Mouse (Mus musculus): ENCODE measurements around the gene Adgrf1. TPM values are rescaled to one million over a fixed set of nuclear protein-coding genes. Genes with fewer than 3 reads are reported as not detected.
A peak's percentile ranks its signal among the peaks of the same experiment; 100 is the strongest.

The Adgrf1 gene
- polyA plus RNA-seq, 1 experiment from 2014 or later, result not detected

DNA sequence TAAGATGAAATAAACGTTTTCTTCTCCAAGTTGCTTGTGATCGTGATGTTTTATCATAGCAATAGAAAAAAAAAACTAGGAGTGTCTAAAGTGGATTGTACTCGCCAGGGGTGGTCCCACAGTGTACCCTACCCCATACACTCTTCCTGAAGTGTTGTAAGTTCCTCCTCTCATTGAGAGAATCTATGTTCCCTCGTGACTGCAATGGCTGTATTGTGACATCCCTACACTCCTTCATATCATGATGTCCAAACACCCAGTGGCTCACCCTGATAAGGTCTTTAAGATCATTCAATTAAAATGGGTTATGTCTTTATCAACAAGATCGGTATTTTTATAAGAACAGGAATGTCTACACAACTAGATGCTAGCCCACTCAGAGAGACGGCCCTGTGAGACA is 24.8 kb upstream of the Adgrf1 start:
- Histone ChIP-seq H3K4me3 (ENCODE audit: low read length) (no peak overlapping the region), H3K9me3 (ENCODE audit: control insufficient read depth, low read length) (no peaks in the 10 kb centered on the region), H3K9ac (ENCODE audit: low read length) (no peak overlapping the region), H3K4me1 (replicated peaks; ENCODE audit: control insufficient read depth, insufficient read depth, low read length) (peaks cover 15% of the 10 kb centered on the region), H3K36me3 (ENCODE audit: control insufficient read depth, insufficient read depth, low read length) (no peaks in the 10 kb centered on the region), H3K27ac (ENCODE audit: low read length) (no peak overlapping the region), H3K4me2 (ENCODE audit: low read depth, low read length) (no peak overlapping the region), H3K27me3 (ENCODE audit: control insufficient read depth, insufficient read depth, low read depth, low read length) (no peaks in the 10 kb centered on the region)
- ATAC-seq (ENCODE audit: low read depth), result no peak
- 69% methylated on average over 6 of the region's 6 CpGs for WGBS

DNA sequence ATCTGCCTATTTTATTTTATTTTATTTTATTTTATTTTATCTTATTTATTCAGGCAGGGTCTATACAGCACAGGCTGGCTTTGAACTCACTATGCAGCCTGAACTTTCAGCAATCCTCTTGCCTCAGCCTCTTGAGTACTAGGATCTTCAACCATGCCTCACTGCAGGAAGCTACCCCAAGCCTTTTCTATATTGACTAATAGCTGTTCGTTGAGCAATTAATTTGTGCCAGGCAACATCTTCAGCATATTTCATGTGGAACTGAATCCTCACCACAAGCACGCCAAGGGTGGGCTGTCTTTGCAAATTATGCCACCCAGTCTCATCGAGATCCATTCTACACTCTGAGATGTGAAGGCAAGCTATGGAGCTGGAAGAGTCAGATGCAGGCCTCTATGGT is 22.9 kb upstream of the Adgrf1 start:
- no peaks in the 10 kb centered on the region for H3K36me3 ChIP-seq (ENCODE audit: control insufficient read depth, insufficient read depth, low read length)
- ATAC-seq (ENCODE audit: low read depth), result no peak
- H3K4me1 ChIP-seq (replicated peaks; ENCODE audit: control insufficient read depth, insufficient read depth, low read length), result peaks cover 14% of the 10 kb centered on the region
- 90% methylated on average over 3 of the region's 3 CpGs for WGBS
- no peak overlapping the region for H3K9ac ChIP-seq (ENCODE audit: low read length)
- H3K4me2 ChIP-seq (ENCODE audit: low read depth, low read length), result no peak overlapping the region
- H3K27me3 ChIP-seq (ENCODE audit: control insufficient read depth, insufficient read depth, low read depth, low read length), result no peaks in the 10 kb centered on the region
- H3K9me3 ChIP-seq (ENCODE audit: control insufficient read depth, low read length), result no peaks in the 10 kb centered on the region
- H3K4me3 ChIP-seq (ENCODE audit: low read length), result no peak overlapping the region
- no peak overlapping the region for H3K27ac ChIP-seq (ENCODE audit: low read length)

DNA sequence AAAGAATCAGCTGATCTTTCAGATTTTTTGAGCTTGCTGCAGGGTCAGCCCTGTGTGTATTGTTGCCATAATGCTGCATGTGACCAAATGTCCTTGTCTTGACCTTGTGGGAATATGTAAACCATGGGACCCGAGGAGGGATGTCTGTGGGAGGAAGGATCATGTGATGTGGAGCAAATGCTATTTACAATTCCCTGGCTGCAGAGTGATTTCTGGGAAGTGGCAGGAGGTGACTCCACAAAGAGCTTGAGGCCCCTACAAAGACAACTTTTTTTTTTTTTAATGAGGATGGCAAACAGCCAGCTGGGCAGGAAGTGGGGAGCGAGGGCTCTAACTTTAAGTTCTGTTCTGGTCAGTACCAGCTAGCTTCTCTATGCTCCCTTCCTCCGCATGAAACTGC is 20.5 kb upstream of the Adgrf1 start:
- ATAC-seq (ENCODE audit: low read depth), result peak; percentile 79
- WGBS, result 19% methylated on average over 3 of the region's 3 CpGs

DNA sequence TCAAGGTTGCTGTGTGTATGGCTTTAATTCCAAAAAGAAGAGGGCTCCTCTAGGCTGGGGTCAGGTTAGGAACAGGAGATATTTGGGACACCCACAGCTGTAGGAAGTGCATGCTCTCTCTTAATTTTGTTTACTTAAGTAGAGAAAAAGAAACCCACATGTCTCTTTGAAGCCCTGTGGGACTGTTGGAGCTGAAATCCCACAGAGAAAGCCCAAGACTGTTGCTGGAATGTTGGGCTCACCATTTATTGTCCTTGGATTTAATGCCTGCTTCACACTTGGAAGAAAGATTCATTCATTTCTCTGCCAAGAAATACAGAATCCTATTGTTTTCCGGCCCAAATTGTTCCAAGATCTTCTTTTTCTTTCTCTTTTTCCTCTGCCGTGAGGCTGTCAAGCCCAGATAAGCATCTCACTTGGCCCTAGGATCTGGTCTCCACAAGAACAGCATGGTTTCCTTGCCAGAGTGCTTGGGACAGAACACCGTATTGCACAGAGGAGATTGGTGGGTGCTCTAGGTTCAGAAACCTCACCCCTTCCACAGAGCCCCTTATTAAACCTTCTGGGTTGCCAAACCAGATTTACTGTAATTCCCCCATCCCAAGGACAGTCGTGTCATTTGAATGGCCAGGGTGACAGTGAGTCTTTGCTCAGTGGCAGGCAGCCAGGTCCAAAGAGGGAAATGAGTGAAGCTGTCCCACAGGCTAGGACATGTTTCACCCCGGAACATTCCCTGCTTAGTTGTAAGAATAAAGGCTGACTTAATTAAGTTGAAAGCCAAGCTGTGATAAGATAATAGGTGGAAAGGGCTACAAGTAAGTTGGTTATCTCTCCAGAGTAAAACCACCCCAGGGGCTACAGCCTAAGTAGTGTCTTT is 18.6 kb upstream of the Adgrf1 start:
- H3K4me2 ChIP-seq (ENCODE audit: low read depth, low read length), result no peak overlapping the region
- no peaks in the 10 kb centered on the region for H3K27me3 ChIP-seq (ENCODE audit: control insufficient read depth, insufficient read depth, low read depth, low read length)
- no peak overlapping the region for H3K9ac ChIP-seq (ENCODE audit: low read length)
- 34% methylated on average over 5 of the region's 5 CpGs for WGBS
- H3K4me3 ChIP-seq (ENCODE audit: low read length), result no peak overlapping the region
- 0 out of 2 replicates have a peak overlapping the region, but pooled peaks have one; percentile 5 for H3K27ac ChIP-seq (ENCODE audit: low read length)
- H3K36me3 ChIP-seq (ENCODE audit: control insufficient read depth, insufficient read depth, low read length), result no peaks in the 10 kb centered on the region
- ATAC-seq (ENCODE audit: low read depth), result no peak
- H3K9me3 ChIP-seq (ENCODE audit: control insufficient read depth, low read length), result no peaks in the 10 kb centered on the region
- H3K4me1 ChIP-seq (replicated peaks; ENCODE audit: control insufficient read depth, insufficient read depth, low read length), result peaks cover 14% of the 10 kb centered on the region

More for the DNA sequence above, 20.5 kb upstream of the Adgrf1 start:
- H3K27me3 ChIP-seq (ENCODE audit: control insufficient read depth, insufficient read depth, low read depth, low read length), result no peaks in the 10 kb centered on the region
- no peaks in the 10 kb centered on the region for H3K36me3 ChIP-seq (ENCODE audit: control insufficient read depth, insufficient read depth, low read length)
- H3K4me2 ChIP-seq (ENCODE audit: low read depth, low read length), result no peak overlapping the region
- no peak overlapping the region for H3K4me3 ChIP-seq (ENCODE audit: low read length)
- no peaks in the 10 kb centered on the region for H3K9me3 ChIP-seq (ENCODE audit: control insufficient read depth, low read length)
- H3K27ac ChIP-seq (ENCODE audit: low read length), result 0 out of 2 replicates have a peak overlapping the region, but pooled peaks have one; percentile 55
- H3K9ac ChIP-seq (ENCODE audit: low read length), result no peak overlapping the region
- H3K4me1 ChIP-seq (replicated peaks; ENCODE audit: control insufficient read depth, insufficient read depth, low read length), result peaks cover 14% of the 10 kb centered on the region

DNA sequence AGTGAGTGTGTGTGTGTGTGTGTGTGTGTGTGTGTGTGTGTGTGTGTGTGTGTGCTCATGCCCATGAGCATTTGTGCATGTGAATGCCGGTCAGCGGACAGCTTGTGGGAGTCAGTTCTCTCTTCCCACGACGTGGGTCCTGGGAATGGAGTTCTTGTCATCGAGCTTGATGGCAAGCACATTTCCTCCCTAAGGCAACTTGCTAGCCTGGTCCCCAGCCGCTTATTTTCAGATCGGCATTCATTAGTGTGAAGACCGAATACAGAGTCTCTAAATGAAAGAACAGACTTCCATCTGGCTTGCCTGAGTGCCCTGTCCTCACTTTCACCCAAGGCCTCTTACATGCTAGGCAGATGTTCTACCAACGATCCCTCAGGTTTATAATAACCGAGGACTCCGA is 17.3 kb upstream of the Adgrf1 start:
- no peaks in the 10 kb centered on the region for H3K9me3 ChIP-seq (ENCODE audit: control insufficient read depth, low read length)
- WGBS, result 84% methylated on average over 11 of the region's 11 CpGs

DNA sequence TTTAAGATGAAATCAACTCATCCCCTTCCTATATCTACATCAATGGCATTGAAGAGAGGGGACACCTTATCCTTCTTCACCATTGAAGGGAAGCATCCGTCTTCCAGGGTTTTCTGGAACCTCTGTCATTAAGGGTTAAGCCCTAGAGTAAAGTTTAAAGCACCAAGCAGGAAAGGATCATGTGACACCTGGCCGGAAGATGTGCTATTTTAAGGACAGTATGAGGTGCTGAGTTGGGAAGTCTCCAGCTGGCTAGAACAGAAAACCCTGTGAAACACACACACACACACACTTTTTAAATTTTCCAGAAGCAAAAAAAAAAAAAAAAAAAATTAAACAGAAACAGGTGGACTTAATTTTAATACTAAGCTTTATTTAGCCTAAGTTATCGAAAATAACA is 15.9 kb upstream of the Adgrf1 start:
- no peaks in the 10 kb centered on the region for H3K27me3 ChIP-seq (ENCODE audit: control insufficient read depth, insufficient read depth, low read depth, low read length)
- H3K27ac ChIP-seq (ENCODE audit: low read length), result no peak overlapping the region
- H3K4me1 ChIP-seq (replicated peaks; ENCODE audit: control insufficient read depth, insufficient read depth, low read length), result peaks cover 13% of the 10 kb centered on the region
- H3K36me3 ChIP-seq (ENCODE audit: control insufficient read depth, insufficient read depth, low read length), result no peaks in the 10 kb centered on the region
- no peak overlapping the region for H3K9ac ChIP-seq (ENCODE audit: low read length)
- ATAC-seq (ENCODE audit: low read depth), result no peak
- no peak overlapping the region for H3K4me2 ChIP-seq (ENCODE audit: low read depth, low read length)
- WGBS, result 38% methylated on average over 3 of the region's 3 CpGs
- no peaks in the 10 kb centered on the region for H3K9me3 ChIP-seq (ENCODE audit: control insufficient read depth, low read length)
- no peak overlapping the region for H3K4me3 ChIP-seq (ENCODE audit: low read length)

More for the DNA sequence above, 17.3 kb upstream of the Adgrf1 start:
- Histone ChIP-seq H3K4me3 (ENCODE audit: low read length) (no peak overlapping the region), H3K27ac (ENCODE audit: low read length) (no peak overlapping the region), H3K36me3 (ENCODE audit: control insufficient read depth, insufficient read depth, low read length) (no peaks in the 10 kb centered on the region), H3K27me3 (ENCODE audit: control insufficient read depth, insufficient read depth, low read depth, low read length) (no peaks in the 10 kb centered on the region), H3K9ac (ENCODE audit: low read length) (no peak overlapping the region), H3K4me1 (replicated peaks; ENCODE audit: control insufficient read depth, insufficient read depth, low read length) (peaks cover 14% of the 10 kb centered on the region), H3K4me2 (ENCODE audit: low read depth, low read length) (no peak overlapping the region)
- ATAC-seq (ENCODE audit: low read depth), result no peak

DNA sequence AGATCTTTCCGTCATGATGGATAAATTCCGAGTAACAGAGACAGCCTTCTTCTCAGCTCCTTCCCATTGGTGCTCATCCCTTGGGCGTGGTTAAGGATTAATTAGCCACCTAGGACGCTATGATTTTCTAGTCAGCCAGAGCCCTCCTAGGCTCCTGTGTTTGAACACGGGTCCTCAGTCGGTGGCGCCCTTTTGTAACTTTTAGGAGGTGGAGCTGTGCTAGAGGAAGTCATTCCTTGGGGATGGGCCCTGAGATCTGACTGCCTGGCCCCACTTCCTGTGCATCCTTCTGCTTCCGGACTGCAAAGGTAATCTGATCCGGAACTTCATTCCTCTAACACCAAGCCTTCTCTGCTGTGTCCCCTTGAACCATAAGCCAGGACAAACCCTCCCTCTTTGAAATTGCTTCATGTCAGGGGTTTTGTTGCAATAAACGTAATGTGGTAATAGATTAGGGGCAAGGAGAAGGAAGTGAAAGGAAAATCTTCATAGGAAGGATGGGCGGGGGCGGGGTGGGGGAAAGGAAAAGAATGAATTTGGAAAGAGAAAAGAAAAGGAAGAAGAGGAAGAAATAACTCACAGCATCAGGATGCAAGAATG is 13.5 kb upstream of the Adgrf1 start:
- H3K9me3 ChIP-seq (ENCODE audit: control insufficient read depth, low read length), result no peaks in the 10 kb centered on the region

DNA sequence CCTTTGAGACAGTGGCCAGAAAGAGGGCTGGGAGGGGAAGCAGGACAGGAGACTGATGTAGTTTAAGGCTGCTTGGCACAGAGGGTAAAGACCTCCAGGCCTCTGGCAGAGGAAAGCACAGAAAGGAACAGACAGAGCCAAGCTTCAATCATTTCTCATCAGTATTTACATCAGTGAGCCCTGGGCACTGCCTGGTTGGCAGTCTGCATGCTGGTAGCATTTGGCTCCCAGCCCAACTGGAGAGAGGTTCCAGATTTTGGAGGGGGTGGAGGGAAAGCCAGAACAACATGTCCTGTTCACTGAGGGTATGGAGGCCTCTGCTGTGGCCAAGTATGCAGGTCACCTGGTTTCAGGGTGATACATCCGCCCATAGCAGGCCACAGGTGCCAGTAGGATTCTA is 12.4 kb upstream of the Adgrf1 start:
- Histone ChIP-seq H3K9ac (ENCODE audit: low read length) (no peak overlapping the region), H3K27ac (ENCODE audit: low read length) (no peak overlapping the region), H3K27me3 (ENCODE audit: control insufficient read depth, insufficient read depth, low read depth, low read length) (no peaks in the 10 kb centered on the region), H3K4me1 (replicated peaks; ENCODE audit: control insufficient read depth, insufficient read depth, low read length) (no peaks in the 10 kb centered on the region), H3K4me2 (ENCODE audit: low read depth, low read length) (no peak overlapping the region), H3K4me3 (ENCODE audit: low read length) (no peak overlapping the region), H3K36me3 (ENCODE audit: control insufficient read depth, insufficient read depth, low read length) (no peaks in the 10 kb centered on the region), H3K9me3 (ENCODE audit: control insufficient read depth, low read length) (0 out of 2 replicates have a peak, but pooled peaks cover 4% of the 10 kb centered on the region)
- 83% methylated on average over 1 of the region's 1 CpGs for WGBS
- no peak for ATAC-seq (ENCODE audit: low read depth)

More for the DNA sequence above, 13.5 kb upstream of the Adgrf1 start:
- Histone ChIP-seq H3K27ac (ENCODE audit: low read length) (no peak overlapping the region), H3K4me3 (ENCODE audit: low read length) (no peak overlapping the region), H3K4me2 (ENCODE audit: low read depth, low read length) (no peak overlapping the region), H3K27me3 (ENCODE audit: control insufficient read depth, insufficient read depth, low read depth, low read length) (no peaks in the 10 kb centered on the region), H3K4me1 (replicated peaks; ENCODE audit: control insufficient read depth, insufficient read depth, low read length) (peaks cover 2% of the 10 kb centered on the region; the same call in 1 of the 2 replicates), H3K36me3 (ENCODE audit: control insufficient read depth, insufficient read depth, low read length) (no peaks in the 10 kb centered on the region), H3K9ac (ENCODE audit: low read length) (no peak overlapping the region)
- 69% methylated on average over 12 of the region's 12 CpGs for WGBS
- no peak for ATAC-seq (ENCODE audit: low read depth)

DNA sequence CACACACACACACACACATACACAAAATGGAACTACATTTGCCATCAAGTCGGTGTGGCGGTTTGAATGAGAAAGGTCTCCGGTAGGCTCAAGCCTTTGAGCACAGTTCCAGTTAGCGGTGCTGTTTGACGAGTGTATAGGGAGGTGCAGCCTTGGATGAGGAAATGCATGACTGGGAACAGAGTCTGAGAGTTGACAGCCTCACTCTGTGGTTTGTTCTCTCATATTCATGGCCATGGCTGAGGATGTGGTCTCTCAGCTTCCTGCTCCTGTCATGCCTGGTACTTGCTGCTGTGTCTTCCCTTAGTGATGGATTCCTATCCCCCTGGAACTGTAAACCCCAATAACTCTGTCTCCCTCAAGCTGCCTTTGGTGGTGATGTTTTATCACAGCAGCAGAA is 8.2 kb upstream of the Adgrf1 start:
- 88% methylated on average over 5 of the region's 5 CpGs for WGBS
- Histone ChIP-seq H3K27ac (ENCODE audit: low read length) (no peak overlapping the region), H3K9me3 (ENCODE audit: control insufficient read depth, low read length) (0 out of 2 replicates have a peak, but pooled peaks cover 4% of the 10 kb centered on the region), H3K27me3 (ENCODE audit: control insufficient read depth, insufficient read depth, low read depth, low read length) (no peaks in the 10 kb centered on the region), H3K4me1 (replicated peaks; ENCODE audit: control insufficient read depth, insufficient read depth, low read length) (no peaks in the 10 kb centered on the region; the same call in 1 of the 2 replicates), H3K36me3 (ENCODE audit: control insufficient read depth, insufficient read depth, low read length) (no peaks in the 10 kb centered on the region), H3K4me2 (ENCODE audit: low read depth, low read length) (no peak overlapping the region), H3K9ac (ENCODE audit: low read length) (no peak overlapping the region), H3K4me3 (ENCODE audit: low read length) (no peak overlapping the region)
- ATAC-seq (ENCODE audit: low read depth), result no peak
